Mouse (Mus musculus): ENCODE measurements around the gene Cyb561d1. TPM values are rescaled to one million over a fixed set of nuclear protein-coding genes. Genes with fewer than 3 reads are reported as not detected.

Cyb561d1 gene
- polyA plus RNA-seq, 1 experiment from 2014 or later, result 3.2 TPM

- WGBS, result 24% methylated on average over 9 of the region's 9 CpGs
- Histone ChIP-seq H3K4me3 (ENCODE audit: low read length) (no peak overlapping the region), H3K9ac (ENCODE audit: low read length) (no peak overlapping the region), H3K9me3 (replicated peaks; ENCODE audit: control insufficient read depth, low read length) (no peaks in the 10 kb centered on the region), H3K4me1 (ENCODE audit: control insufficient read depth, insufficient read depth, low read length) (peaks cover 9% of the 10 kb centered on the region; the same call in 1 of the 2 replicates), H3K4me2 (ENCODE audit: low read depth, low read length) (peak overlapping the region; percentile 47), H3K27me3 (ENCODE audit: control insufficient read depth, insufficient read depth, low read length) (no peaks in the 10 kb centered on the region), H3K36me3 (ENCODE audit: control insufficient read depth, insufficient read depth) (no peaks in the 10 kb centered on the region), H3K27ac (ENCODE audit: low read length) (no peak overlapping the region)
- peak; percentile 50; the same call in 1 of the 2 replicates for ATAC-seq (replicated peaks; ENCODE audit: extremely low read depth, insufficient read depth, low FRiP score)
Observed at GRCm38 (mm10) chr3:108164807-108165206, 36.2 kb downstream of the Cyb561d1 start.

- Histone ChIP-seq H3K27ac (ENCODE audit: low read length) (no peak overlapping the region), H3K36me3 (ENCODE audit: control insufficient read depth, insufficient read depth) (no peaks in the 10 kb centered on the region), H3K4me1 (ENCODE audit: control insufficient read depth, insufficient read depth, low read length) (peaks cover 14% of the 10 kb centered on the region), H3K9me3 (replicated peaks; ENCODE audit: control insufficient read depth, low read length) (no peaks in the 10 kb centered on the region), H3K27me3 (ENCODE audit: control insufficient read depth, insufficient read depth, low read length) (no peaks in the 10 kb centered on the region), H3K9ac (ENCODE audit: low read length) (no peak overlapping the region), H3K4me2 (ENCODE audit: low read depth, low read length) (no peak overlapping the region), H3K4me3 (ENCODE audit: low read length) (no peak overlapping the region)
- ATAC-seq (replicated peaks; ENCODE audit: extremely low read depth, insufficient read depth, low FRiP score), result no peak
- WGBS, result 55% methylated on average over 5 of the region's 5 CpGs
Observed at GRCm38 (mm10) chr3:108164091-108164490, 36.9 kb downstream of the Cyb561d1 start.

- peak overlapping the region; percentile 38; the same call in 1 of the 2 replicates for H3K9ac ChIP-seq (ENCODE audit: low read length)
- H3K27ac ChIP-seq (ENCODE audit: low read length), result peak overlapping the region; percentile 77
- H3K4me2 ChIP-seq (ENCODE audit: low read depth, low read length), result peak overlapping the region; percentile 51
Observed at GRCm38 (mm10) chr3:108158383-108159037, 42.5 kb downstream of the Cyb561d1 start.

GRCm38 (mm10) chr3:108154656-108155055 is 46.4 kb downstream of the Cyb561d1 start, which contains the start of gene Gpr61:
TSS of gene Gpr61 (minus strand) at chr3:108154882.
- H3K36me3 ChIP-seq (ENCODE audit: control insufficient read depth, insufficient read depth), result no peaks in the 10 kb centered on the region
- 44% methylated on average over 4 of the region's 4 CpGs for WGBS
- no peak for ATAC-seq (replicated peaks; ENCODE audit: extremely low read depth, insufficient read depth, low FRiP score)
- peaks cover 19% of the 10 kb centered on the region for H3K4me1 ChIP-seq (ENCODE audit: control insufficient read depth, insufficient read depth, low read length)
- no peaks in the 10 kb centered on the region for H3K27me3 ChIP-seq (ENCODE audit: control insufficient read depth, insufficient read depth, low read length)
- no peak within 1 kb of the TSS for H3K9ac ChIP-seq (ENCODE audit: low read length)
- no peaks in the 10 kb centered on the region for H3K9me3 ChIP-seq (replicated peaks; ENCODE audit: control insufficient read depth, low read length)
- no peak within 1 kb of the TSS for H3K4me3 ChIP-seq (ENCODE audit: low read length)
- H3K27ac ChIP-seq (ENCODE audit: low read length), result no peak within 1 kb of the TSS
- no peak within 1 kb of the TSS for H3K4me2 ChIP-seq (ENCODE audit: low read depth, low read length)

More at GRCm38 (mm10) chr3:108158383-108159037, 42.5 kb downstream of the Cyb561d1 start:
- H3K36me3 ChIP-seq (ENCODE audit: control insufficient read depth, insufficient read depth), result no peaks in the 10 kb centered on the region
- no peak overlapping the region for H3K4me3 ChIP-seq (ENCODE audit: low read length)
- no peaks in the 10 kb centered on the region for H3K9me3 ChIP-seq (replicated peaks; ENCODE audit: control insufficient read depth, low read length)
- H3K27me3 ChIP-seq (ENCODE audit: control insufficient read depth, insufficient read depth, low read length), result no peaks in the 10 kb centered on the region
- ATAC-seq (replicated peaks; ENCODE audit: extremely low read depth, insufficient read depth, low FRiP score), result peak; percentile 88
- H3K4me1 ChIP-seq (ENCODE audit: control insufficient read depth, insufficient read depth, low read length), result peaks cover 19% of the 10 kb centered on the region
- WGBS, result 35% methylated on average over 9 of the region's 9 CpGs

GRCm38 (mm10) chr3:108152290-108152689 is 48.7 kb downstream of the Cyb561d1 start:
- no peak overlapping the region for H3K4me3 ChIP-seq (ENCODE audit: low read length)
- H3K9me3 ChIP-seq (replicated peaks; ENCODE audit: control insufficient read depth, low read length), result no peaks in the 10 kb centered on the region
- peaks cover 8% of the 10 kb centered on the region for H3K4me1 ChIP-seq (ENCODE audit: control insufficient read depth, insufficient read depth, low read length)
- H3K4me2 ChIP-seq (ENCODE audit: low read depth, low read length), result no peak overlapping the region
- no peaks in the 10 kb centered on the region for H3K36me3 ChIP-seq (ENCODE audit: control insufficient read depth, insufficient read depth)
- 86% methylated on average over 3 of the region's 3 CpGs for WGBS
- no peak overlapping the region for H3K27ac ChIP-seq (ENCODE audit: low read length)
- ATAC-seq (replicated peaks; ENCODE audit: extremely low read depth, insufficient read depth, low FRiP score), result no peak
- no peaks in the 10 kb centered on the region for H3K27me3 ChIP-seq (ENCODE audit: control insufficient read depth, insufficient read depth, low read length)
- H3K9ac ChIP-seq (ENCODE audit: low read length), result no peak overlapping the region

GRCm38 (mm10) chr3:108147386-108148235 is 53.4 kb downstream of the Cyb561d1 start:
- Histone ChIP-seq H3K36me3 (ENCODE audit: control insufficient read depth, insufficient read depth) (no peaks in the 10 kb centered on the region), H3K27ac (ENCODE audit: low read length) (peak overlapping the region; percentile 43; the same call in 1 of the 2 replicates), H3K9me3 (replicated peaks; ENCODE audit: control insufficient read depth, low read length) (no peaks in the 10 kb centered on the region), H3K4me1 (ENCODE audit: control insufficient read depth, insufficient read depth, low read length) (peaks cover 25% of the 10 kb centered on the region), H3K4me3 (ENCODE audit: low read length) (no peak overlapping the region), H3K9ac (ENCODE audit: low read length) (no peak overlapping the region), H3K4me2 (ENCODE audit: low read depth, low read length) (peak overlapping the region; percentile 21; the same call in 1 of the 2 replicates), H3K27me3 (ENCODE audit: control insufficient read depth, insufficient read depth, low read length) (no peaks in the 10 kb centered on the region)
- 62% methylated on average over 11 of the region's 11 CpGs for WGBS
- ATAC-seq (replicated peaks; ENCODE audit: extremely low read depth, insufficient read depth, low FRiP score), result peak; percentile 55

- H3K27ac ChIP-seq (ENCODE audit: low read length), result peak overlapping the region; percentile 95; the same call in 1 of the 2 replicates
- H3K27me3 ChIP-seq (ENCODE audit: control insufficient read depth, insufficient read depth, low read length), result no peaks in the 10 kb centered on the region
- 50% methylated on average over 5 of the region's 5 CpGs for WGBS
- H3K4me3 ChIP-seq (ENCODE audit: low read length), result peak overlapping the region; percentile 78
- peak overlapping the region; percentile 79 for H3K4me2 ChIP-seq (ENCODE audit: low read depth, low read length)
- no peaks in the 10 kb centered on the region for H3K36me3 ChIP-seq (ENCODE audit: control insufficient read depth, insufficient read depth)
- H3K4me1 ChIP-seq (ENCODE audit: control insufficient read depth, insufficient read depth, low read length), result peaks cover 25% of the 10 kb centered on the region
- ATAC-seq (replicated peaks; ENCODE audit: extremely low read depth, insufficient read depth, low FRiP score), result no peak
- H3K9me3 ChIP-seq (replicated peaks; ENCODE audit: control insufficient read depth, low read length), result no peaks in the 10 kb centered on the region
- peak overlapping the region; percentile 82 for H3K9ac ChIP-seq (ENCODE audit: low read length)
Observed at GRCm38 (mm10) chr3:108146671-108147070, 54.3 kb downstream of the Cyb561d1 start.
